Mouse (Mus musculus): ENCODE results near the gene Rpl27a.
A peak's percentile ranks its signal among the peaks of the same experiment; 100 is the strongest.

- peak; percentile 62 for TF ChIP-seq CTCF (conservative IDR thresholded peaks at IDR 0.05; ENCODE audit: low read length)
- no peak for TF ChIP-seq NANOG (IDR thresholded peaks at IDR 0.05; ENCODE audit: borderline replicate concordance, low read length)
- TF ChIP-seq POU5F1 (IDR thresholded peaks at IDR 0.05; ENCODE audit: borderline replicate concordance, low read length): no peak
Measured at GRCm38 (mm10) chr7:109528356-109528755, 9.4 kb downstream of the Rpl27a start.
